8 mouse cellular contexts compared by ENCODE assay signal in the genomic region with DNA sequence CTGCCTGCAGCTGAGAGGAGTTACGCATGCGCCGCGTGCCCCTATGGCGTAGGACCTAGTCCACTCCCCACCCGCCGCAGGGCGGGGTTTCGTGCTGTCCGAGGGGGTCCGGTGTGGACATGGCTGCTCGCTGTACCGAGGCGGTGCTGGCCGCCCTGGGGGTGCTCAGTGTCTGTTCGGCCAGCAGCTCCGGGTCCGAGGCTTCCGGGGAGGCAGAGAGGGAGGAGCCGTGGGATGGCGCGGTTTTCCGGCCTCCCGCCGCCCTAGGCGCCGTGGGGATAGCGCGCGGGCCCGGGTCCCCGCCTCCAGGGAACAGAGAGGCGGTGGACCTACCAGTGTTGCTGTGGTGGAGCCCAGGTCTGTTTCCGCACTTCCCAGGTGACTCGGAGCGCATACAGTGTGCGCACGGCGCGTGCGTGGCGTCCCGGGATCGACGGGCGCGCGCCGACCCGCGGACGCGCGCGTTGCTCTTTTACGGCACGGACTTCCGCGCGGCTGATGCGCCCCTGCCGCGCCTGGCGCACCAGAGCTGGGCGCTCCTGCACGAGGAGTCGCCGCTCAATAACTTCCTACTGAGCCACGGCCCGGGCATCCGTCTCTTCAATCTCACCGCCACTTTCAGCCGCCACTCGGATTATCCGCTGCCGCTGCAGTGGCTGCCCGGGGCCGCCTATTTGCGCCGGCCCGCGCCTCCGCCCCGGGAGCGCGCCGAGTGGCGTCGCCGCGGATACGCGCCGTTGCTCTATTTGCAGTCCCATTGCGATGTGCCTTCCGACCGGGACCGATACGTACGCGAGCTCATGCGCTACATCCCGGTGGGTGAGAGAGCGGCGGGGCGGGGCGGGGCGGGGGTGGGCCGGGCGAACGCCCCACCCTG. TPM values are rescaled to one million over a fixed set of nuclear protein-coding genes. Genes with fewer than 3 reads are reported as not detected.
DNase-seq lines count a peak whose midpoint lies in the region; ATAC-seq and TF ChIP-seq lines count a peak whose summit lies in the region.

A gene (plus strand): TSS at position 85 of the 877 bp plus-strand sequence.

- ATAC-seq in embryonic facial prominence, embryonic 13.5 days (ENCODE audit: insufficient number of reproducible peaks, insufficient read depth, low FRiP score, low TSS enrichment, low read depth), result peak; percentile 87
- peak; percentile 94 for ATAC-seq in limb, embryonic 13.5 days (ENCODE audit: low FRiP score, low read depth)
- ATAC-seq in midbrain, embryonic 15.5 days (replicated peaks), result peak; percentile 94

- TF ChIP-seq CTCF in heart, adult 2 months (IDR thresholded peaks at IDR 0.05), result no peak

- H3K4me1 ChIP-seq in embryonic facial prominence, embryonic 13.5 days, result peaks cover 44% of the 10 kb centered on the region
- H3K4me1 ChIP-seq in heart, adult 2 months (ENCODE audit: control insufficient read depth, insufficient read depth, low read length), result peaks cover 18% of the 10 kb centered on the region
- peaks cover 47% of the 10 kb centered on the region for H3K4me1 ChIP-seq in limb, embryonic 13.5 days
- peaks cover 50% of the 10 kb centered on the region for H3K4me1 ChIP-seq in midbrain, embryonic 15.5 days

- WGBS in embryonic facial prominence, embryonic 13.5 days, result under 1% methylated on average over 111 of the region's 111 CpGs
- WGBS in heart, adult 2 months, result under 1% methylated on average over 111 of the region's 111 CpGs
- WGBS in limb, embryonic 13.5 days, result under 1% methylated on average over 111 of the region's 111 CpGs
- under 1% methylated on average over 111 of the region's 111 CpGs for WGBS in midbrain, embryonic 15.5 days

- no peaks in the 10 kb centered on the region for H3K27me3 ChIP-seq in embryonic facial prominence, embryonic 13.5 days
- H3K27me3 ChIP-seq in heart, adult 2 months (ENCODE audit: control insufficient read depth, insufficient read depth, low read length), result no peaks in the 10 kb centered on the region
- no peaks in the 10 kb centered on the region for H3K27me3 ChIP-seq in limb, embryonic 13.5 days
- no peaks in the 10 kb centered on the region for H3K27me3 ChIP-seq in midbrain, embryonic 15.5 days (replicated peaks)

- intact Hi-C loops in heart, adult 2 months (cut with DNase I), result loop anchor here (2.0 kb wide), 1 partner anchor 20 kb away; a partner anchor contains a TSS

- no peaks in the 10 kb centered on the region for H3K79me2 ChIP-seq in heart, adult 2 months (replicated peaks; ENCODE audit: control insufficient read depth, insufficient read depth, low read length)

- H3K27ac ChIP-seq in embryonic facial prominence, embryonic 13.5 days, result peak within 1 kb of the TSS; percentile 97
- peak within 1 kb of the TSS; percentile 96 for H3K27ac ChIP-seq in heart, adult 2 months
- H3K27ac ChIP-seq in limb, embryonic 13.5 days, result peak within 1 kb of the TSS; percentile 96
- peak within 1 kb of the TSS; percentile 96 for H3K27ac ChIP-seq in midbrain, embryonic 15.5 days

- peak; percentile 76 for DNase-seq in 3T3-L1 (ENCODE audit: low read depth, low spot score)
- DNase-seq in adrenal gland, postnatal 4 days (ENCODE audit: low spot score in 2 of 2), result peak; percentile 76 to 81
- DNase-seq in heart, adult 2 months, result peak; percentile 90 to 91
- DNase-seq in kidney, adult 8-10 months, result peak; percentile 69 to 70
- DNase-seq in spleen, adult 18-20 months, result peak; percentile 75 to 79

- TF ChIP-seq EP300 in heart, adult 2 months (IDR thresholded peaks at IDR 0.05; ENCODE audit: insufficient read depth, low read depth, low read length), result 0 out of 2 replicates have a peak, but pooled peaks have one; percentile 33

- peaks cover 52% of the 10 kb centered on the region for H3K36me3 ChIP-seq in embryonic facial prominence, embryonic 13.5 days
- H3K36me3 ChIP-seq in heart, adult 2 months (ENCODE audit: control insufficient read depth, insufficient read depth, low read length), result peaks cover 16% of the 10 kb centered on the region
- H3K36me3 ChIP-seq in limb, embryonic 13.5 days, result peaks cover 59% of the 10 kb centered on the region
- peaks cover 32% of the 10 kb centered on the region for H3K36me3 ChIP-seq in midbrain, embryonic 15.5 days (replicated peaks)

- H3K9me3 ChIP-seq in embryonic facial prominence, embryonic 13.5 days, result no peaks in the 10 kb centered on the region
- H3K9me3 ChIP-seq in limb, embryonic 13.5 days, result no peaks in the 10 kb centered on the region
- no peaks in the 10 kb centered on the region for H3K9me3 ChIP-seq in midbrain, embryonic 15.5 days

- H3K9ac ChIP-seq in embryonic facial prominence, embryonic 13.5 days, result peak within 1 kb of the TSS; percentile 94
- peak within 1 kb of the TSS; percentile 79 for H3K9ac ChIP-seq in heart, adult 2 months (ENCODE audit: low read depth, low read length)
- H3K9ac ChIP-seq in limb, embryonic 13.5 days, result peak within 1 kb of the TSS; percentile 84
- peak within 1 kb of the TSS; percentile 73 for H3K9ac ChIP-seq in midbrain, embryonic 15.5 days

- H3K4me2 ChIP-seq in embryonic facial prominence, embryonic 13.5 days, result peak within 1 kb of the TSS; percentile 75
- H3K4me2 ChIP-seq in limb, embryonic 13.5 days (replicated peaks), result peak within 1 kb of the TSS; percentile 80
- H3K4me2 ChIP-seq in midbrain, embryonic 15.5 days, result peak within 1 kb of the TSS; percentile 84

- H3K4me3 ChIP-seq in embryonic facial prominence, embryonic 13.5 days, result peak within 1 kb of the TSS; percentile 87
- peak within 1 kb of the TSS; percentile 91 for H3K4me3 ChIP-seq in heart, adult 2 months
- peak within 1 kb of the TSS; percentile 82 for H3K4me3 ChIP-seq in limb, embryonic 13.5 days
- H3K4me3 ChIP-seq in midbrain, embryonic 15.5 days, result peak within 1 kb of the TSS; percentile 70

- peak; percentile 77; the same call in 1 of the 2 replicates for TF ChIP-seq POLR2A in heart, adult 2 months (IDR thresholded peaks at IDR 0.05; ENCODE audit: insufficient read depth, low read depth, low read length)

RNA-seq across cellular contexts. Expression of the gene that starts here (rescaled TPM):
- total RNA-seq in adrenal gland, postnatal 4 days (2021), result 10 to 100 TPM; 25.9 to 26.1 TPM
- 25.1 and 26.2 TPM in 2 replicates for polyA plus RNA-seq in embryonic facial prominence, embryonic 13.5 days (2015; fragmentation: Nextera tagmentation; extraction: Ambion mirVana)
- total RNA-seq in heart, adult 2 months (2021), result 1 to 10 TPM; 5.3 to 5.9 TPM
- polyA plus RNA-seq in heart, adult 2 months (2012; rRNA removed), result 5.3 and 6.9 TPM in 2 replicates
- 27.4 and 28.5 TPM in 2 replicates for polyA plus RNA-seq in limb, embryonic 13.5 days (2015; fragmentation: Nextera tagmentation; extraction: Ambion mirVana)
- 30.0 and 30.7 TPM in 2 replicates for polyA plus RNA-seq in midbrain, embryonic 15.5 days (2015; fragmentation: Nextera tagmentation; extraction: Ambion mirVana)

Comparison
In these comparisons a context has a peak if more than half of its experiments do, and no peak if none do; other contexts are left out.
1. Peak in every context shown above with its lines: DNase-seq, ATAC-seq, H3K4me3 ChIP-seq and H3K27ac ChIP-seq.